Mouse (Mus musculus): Measurements from ENCODE around the gene Exoc4.

GRCm38 (mm10) chr6:33361613-33362012 is 112.7 kb downstream of the Exoc4 start:
- TF ChIP-seq CTCF (conservative IDR thresholded peaks at IDR 0.05; ENCODE audit: insufficient read depth, insufficient read length, low read depth, low read length) (no peak), POLR2A (IDR thresholded peaks at IDR 0.05; ENCODE audit: low read depth, low read length) (no peak)

All from kidney, adult 2 months (tissue).